Mouse (Mus musculus): ENCODE data around the gene Lysmd1.

GRCm38 (mm10) chr3:95162345-95162628, 28.4 kb downstream of the Lysmd1 start:
- no peak for TF ChIP-seq POLR2A (IDR thresholded peaks at IDR 0.05; ENCODE audit: insufficient read depth, low read depth, low read length)
- no peak for TF ChIP-seq CTCF (IDR thresholded peaks at IDR 0.05; ENCODE audit: insufficient read depth, low read depth, low read length)
